Mouse (Mus musculus) heart, adult 2 months (tissue): ENCODE data around the gene Anapc15.

Experiments used
- CTCF ChIP-seq: fragments of 200-600 bp; IDR thresholded peaks from 2 replicates; pipeline ENCODE4 v1.8.1; 2022; ENCODE audit warnings: antibody characterized with exemption, mild to moderate bottlenecking, moderate library complexity
- EP300 ChIP-seq: fragments of 200-500 bp; IDR thresholded peaks from 2 replicates; pipeline ENCODE4 v1.6.1; 2011; ENCODE audit warnings: low read depth, low read length, control low read depth; ENCODE audit not compliant: insufficient read depth
- POLR2A ChIP-seq: fragments of 200-500 bp; IDR thresholded peaks from 2 replicates; pipeline ENCODE4 v1.6.1; 2011; ENCODE audit warnings: mild to moderate bottlenecking, low read depth, low read length, control low read depth; ENCODE audit not compliant: insufficient read depth

DNA sequence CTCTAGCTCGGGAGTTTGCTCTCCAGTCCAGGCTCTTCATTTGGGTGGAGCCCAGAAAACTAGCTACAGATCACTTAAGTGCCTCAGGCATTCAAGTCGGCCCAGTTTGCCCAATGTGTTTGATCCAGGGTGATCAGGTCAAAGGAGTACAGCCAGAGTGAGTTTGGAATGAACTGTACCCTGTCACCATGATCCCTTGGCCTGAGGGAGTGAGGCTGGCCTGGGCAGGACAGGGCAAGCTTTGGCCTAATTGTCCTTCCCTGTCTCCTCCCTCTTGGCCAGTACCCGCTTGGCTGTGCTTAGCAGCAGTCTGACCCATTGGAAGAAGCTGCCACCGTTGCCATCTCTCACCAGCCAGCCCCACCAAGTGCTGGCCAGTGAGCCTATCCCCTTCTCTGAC is 46.6 kb downstream of the Anapc15 start:
- TF ChIP-seq CTCF (no peak), POLR2A (no peak), EP300 (no peak)
